Mouse (Mus musculus): ENCODE data around the gene Cdc42se1. TPM values are rescaled to one million over a fixed set of nuclear protein-coding genes. Genes with fewer than 3 reads are reported as not detected.
A peak's percentile ranks its signal among the peaks of the same experiment; 100 is the strongest.

The Cdc42se1 gene
- total RNA-seq, 2 experiments from 2014 or later, result 40.4 to 41.3 TPM

- intact Hi-C loops (cut with DNase I), result no loop called here
- peak; percentile 48 to 59 for DNase-seq
Measured at GRCm38 (mm10) chr3:95246465-95247231, 18.1 kb downstream of the Cdc42se1 start.

- intact Hi-C loops (cut with DNase I), result no loop called here
Measured at GRCm38 (mm10) chr3:95247660-95248336, 19.3 kb downstream of the Cdc42se1 start.

GRCm38 (mm10) chr3:95250361-95250760, 21.8 kb downstream of the Cdc42se1 start:
- intact Hi-C loops (cut with DNase I), result no loop called here

More at GRCm38 (mm10) chr3:95247660-95248336, 19.3 kb downstream of the Cdc42se1 start:
- DNase-seq, result no peak

GRCm38 (mm10) chr3:95250783-95251424, 22.4 kb downstream of the Cdc42se1 start, which contains the start of gene Bnipl:
Gene Bnipl, minus strand, starts transcription at chr3:95251193.
- intact Hi-C loops (cut with DNase I), result no loop called here
- DNase-seq, result no peak

More at GRCm38 (mm10) chr3:95250361-95250760, 21.8 kb downstream of the Cdc42se1 start:
- no peak for DNase-seq

DNA sequence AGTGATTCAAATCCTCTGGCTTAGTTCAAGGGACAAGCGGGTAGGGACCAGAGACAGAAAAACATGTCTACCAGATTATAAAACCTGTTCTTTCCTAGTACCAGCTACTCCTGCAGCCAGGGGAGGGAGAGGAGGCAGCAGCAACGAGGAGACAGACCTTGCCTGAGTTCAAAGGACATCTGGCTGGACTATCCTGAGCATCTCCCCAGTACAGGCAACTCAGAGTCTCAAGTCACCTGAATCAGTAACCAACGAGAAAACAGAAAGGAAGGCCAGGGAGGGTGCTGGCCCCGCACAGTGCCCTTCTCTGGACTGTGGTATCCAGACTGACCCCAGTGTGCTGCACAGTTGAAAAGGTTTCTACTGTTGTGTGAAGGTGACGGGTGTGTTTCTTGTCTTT, 28.4 kb downstream of the Cdc42se1 start:
- intact Hi-C loops (cut with DNase I), result no loop called here
- DNase-seq, result no peak

GRCm38 (mm10) chr3:95261975-95262374, 33.4 kb downstream of the Cdc42se1 start:
- intact Hi-C loops (cut with DNase I), result loop anchor here (2.0 kb wide), 1 partner anchor 45 kb away; the partner anchor contains the start of gene Gabpb2
- no peak for DNase-seq

DNA sequence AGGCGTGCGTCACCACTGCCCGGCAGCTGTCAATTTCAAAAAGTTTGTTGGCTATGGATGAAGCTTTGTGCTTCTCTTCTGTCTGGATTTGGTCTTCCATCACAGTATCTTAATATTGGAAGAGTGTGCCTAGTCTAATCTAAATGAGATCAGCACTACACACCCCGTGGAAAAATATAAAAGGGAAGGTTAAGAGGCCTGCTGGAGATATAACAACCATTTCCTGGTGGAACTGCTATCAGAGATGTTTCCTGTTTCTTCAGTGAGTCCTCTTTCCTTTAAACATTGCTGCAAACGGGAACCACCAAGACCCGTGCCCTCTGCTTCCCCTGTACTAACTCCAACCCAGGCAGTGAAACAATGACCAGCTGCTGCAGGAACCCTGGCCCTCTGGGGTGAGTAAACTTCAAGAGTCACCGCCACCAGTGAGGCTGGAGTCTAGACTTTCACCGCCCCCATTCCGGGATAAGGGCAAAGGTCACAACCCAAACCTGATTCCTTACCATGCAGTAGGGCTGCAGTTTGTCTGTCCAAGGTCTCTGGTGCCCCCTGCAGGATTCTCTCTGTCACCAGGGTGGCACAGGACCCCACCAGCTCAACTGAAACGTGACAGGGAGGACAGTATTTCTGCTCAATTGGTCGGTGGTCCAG, 34.7 kb downstream of the Cdc42se1 start:
- intact Hi-C loops (cut with DNase I), result loop anchor here (1.0 to 2.0 kb wide), 2 partner anchors 46 to 121 kb away; partner anchors contain the start of genes Gabpb2 and Tnfaip8l2

DNA sequence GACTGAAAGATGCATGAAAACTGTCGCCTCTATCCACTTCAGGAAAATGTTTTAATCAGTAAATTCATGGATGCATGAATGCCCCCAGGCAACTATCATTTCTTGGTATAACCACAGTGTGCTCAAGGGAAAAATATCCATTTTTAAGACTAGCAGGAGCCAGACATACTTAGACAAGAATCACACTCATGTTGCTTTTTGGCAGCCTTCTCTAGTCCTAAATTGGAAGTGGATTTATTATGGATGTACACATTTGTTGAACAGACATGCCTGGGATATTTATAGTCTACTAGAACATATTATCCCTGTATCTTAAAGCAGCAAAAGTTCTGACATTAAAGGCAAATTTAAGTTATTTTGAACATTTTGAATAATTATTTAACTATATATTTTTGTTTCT, 36.2 kb downstream of the Cdc42se1 start:
- DNase-seq, result no peak
- intact Hi-C loops (cut with DNase I), result no loop called here

More for the DNA sequence above, 34.7 kb downstream of the Cdc42se1 start:
- peak; percentile 80 to 82 for DNase-seq

DNA sequence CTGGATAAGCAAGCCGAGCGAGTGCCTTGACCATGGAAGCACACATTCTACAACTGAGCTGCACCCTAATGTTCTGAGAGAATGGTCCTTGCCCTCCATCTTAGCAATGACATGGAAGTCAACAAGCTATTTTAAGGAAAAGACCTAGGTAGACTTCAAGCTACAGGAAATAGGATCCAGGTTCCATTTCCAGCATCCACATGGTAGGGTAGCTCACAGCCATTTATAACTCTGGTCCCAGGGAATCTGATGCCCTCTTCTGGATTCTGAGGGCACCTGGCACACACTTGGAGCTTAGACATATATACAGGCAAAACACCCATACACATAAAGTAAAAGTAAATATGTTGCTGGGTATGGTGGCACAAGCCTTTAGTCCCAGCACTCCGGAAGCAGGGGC, 37.5 kb downstream of the Cdc42se1 start:
- intact Hi-C loops (cut with DNase I), result no loop called here

DNA sequence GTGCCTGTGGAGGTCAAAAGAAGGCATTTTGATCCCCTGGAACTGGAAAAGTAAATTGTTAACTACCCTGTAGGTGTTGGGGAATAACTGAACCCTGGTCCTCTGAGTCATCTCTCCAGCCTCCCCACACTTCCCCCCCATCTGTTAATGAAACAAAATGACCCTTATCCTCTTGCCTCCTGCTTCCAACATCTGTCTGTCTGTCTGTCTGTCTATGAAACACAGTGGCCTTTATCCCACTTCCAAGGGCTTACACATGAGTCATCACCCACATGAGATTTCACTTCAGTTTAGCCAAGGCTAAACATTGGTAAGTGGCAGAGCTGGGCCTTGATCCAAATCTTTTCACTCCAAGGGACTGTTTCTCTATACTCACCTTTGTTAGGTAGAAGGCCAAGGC, 39.3 kb downstream of the Cdc42se1 start:
- intact Hi-C loops (cut with DNase I), result no loop called here
- DNase-seq, result no peak

More for the DNA sequence above, 37.5 kb downstream of the Cdc42se1 start:
- no peak for DNase-seq

DNA sequence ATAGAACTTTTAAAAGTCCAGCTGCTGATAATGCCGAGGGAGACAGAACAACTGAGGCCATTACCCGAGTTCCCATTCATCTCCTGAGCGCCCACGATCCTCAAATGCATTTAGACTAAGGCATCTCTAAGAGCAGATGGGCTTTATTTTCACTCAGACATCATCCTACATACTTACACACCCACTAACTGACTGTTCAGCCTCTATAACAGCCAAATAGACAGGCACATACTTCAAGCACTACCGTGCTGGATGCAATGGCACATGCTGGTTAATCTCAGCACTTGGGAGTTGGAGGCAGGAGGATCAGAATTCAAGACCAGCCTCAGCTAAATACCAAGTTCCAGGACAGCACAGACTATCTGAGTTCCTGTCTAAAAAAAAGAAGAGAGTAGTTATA, 41.3 kb downstream of the Cdc42se1 start:
- DNase-seq, result no peak
- intact Hi-C loops (cut with DNase I), result no loop called here

DNA sequence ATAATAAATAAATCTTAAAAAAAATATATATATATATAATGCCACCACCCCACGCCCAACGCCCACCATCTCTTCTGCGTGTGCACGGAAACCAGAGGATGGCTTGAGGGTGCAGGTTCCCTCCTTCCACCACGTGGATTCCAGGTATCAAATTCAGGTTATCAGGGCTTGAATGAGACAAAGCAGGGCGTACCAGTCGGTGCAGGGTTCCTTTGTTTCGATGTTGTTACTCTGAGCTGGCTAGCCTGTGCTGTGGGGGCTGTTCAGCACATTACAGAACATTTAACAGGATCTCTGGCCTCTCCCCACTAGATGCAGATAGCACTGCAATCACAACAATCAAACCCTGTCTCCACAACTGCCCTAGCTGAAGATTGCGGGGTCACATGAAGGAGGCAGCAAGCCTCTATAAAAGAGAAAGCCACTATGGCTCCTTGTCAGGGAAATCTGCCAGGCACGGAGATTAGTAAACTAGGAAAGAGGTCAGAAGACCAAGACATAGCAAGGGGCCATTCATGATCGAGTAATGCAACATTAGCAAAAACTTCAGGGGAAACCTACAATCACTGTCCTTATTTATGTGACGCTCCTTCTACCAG, 42.3 kb downstream of the Cdc42se1 start:
- intact Hi-C loops (cut with DNase I), result no loop called here
- DNase-seq, result no peak

DNA sequence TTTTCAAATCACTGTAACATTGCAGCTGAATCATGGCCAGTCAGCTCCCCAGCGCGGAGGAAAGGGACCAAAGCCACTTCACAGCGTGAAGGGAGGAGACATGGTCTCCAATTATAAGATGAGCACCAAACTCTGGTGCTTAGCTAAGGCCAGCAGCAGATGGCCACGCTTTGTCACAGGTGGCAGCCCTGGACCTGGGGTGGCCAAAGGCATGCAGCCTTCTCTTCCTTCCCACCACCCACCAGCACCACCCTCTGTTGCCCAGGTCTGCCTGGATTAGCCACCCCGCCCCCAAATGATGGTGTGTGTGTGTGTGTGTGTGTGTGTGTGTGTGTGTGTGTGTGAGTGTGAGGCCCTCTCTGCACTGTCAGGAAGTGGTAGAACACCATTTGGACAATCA, 44.9 kb downstream of the Cdc42se1 start:
- intact Hi-C loops (cut with DNase I), result no loop called here
- no peak for DNase-seq

- intact Hi-C loops (cut with DNase I), result no loop called here
- DNase-seq, result no peak
Measured at GRCm38 (mm10) chr3:95274453-95274852, 45.9 kb downstream of the Cdc42se1 start.

- intact Hi-C loops (cut with DNase I), result no loop called here
- DNase-seq, result no peak
Measured at GRCm38 (mm10) chr3:95275161-95275560, 46.6 kb downstream of the Cdc42se1 start.

- intact Hi-C loops (cut with DNase I), result no loop called here
- DNase-seq, result no peak
Measured at GRCm38 (mm10) chr3:95276428-95276934, 47.9 kb downstream of the Cdc42se1 start.

GRCm38 (mm10) chr3:95277149-95277551, 48.6 kb downstream of the Cdc42se1 start:
- intact Hi-C loops (cut with DNase I), result no loop called here
- DNase-seq, result peak; percentile 49 to 59

GRCm38 (mm10) chr3:95280747-95281146, 52.2 kb downstream of the Cdc42se1 start:
- peak; percentile 36 to 47 for DNase-seq
- intact Hi-C loops (cut with DNase I), result no loop called here

DNA sequence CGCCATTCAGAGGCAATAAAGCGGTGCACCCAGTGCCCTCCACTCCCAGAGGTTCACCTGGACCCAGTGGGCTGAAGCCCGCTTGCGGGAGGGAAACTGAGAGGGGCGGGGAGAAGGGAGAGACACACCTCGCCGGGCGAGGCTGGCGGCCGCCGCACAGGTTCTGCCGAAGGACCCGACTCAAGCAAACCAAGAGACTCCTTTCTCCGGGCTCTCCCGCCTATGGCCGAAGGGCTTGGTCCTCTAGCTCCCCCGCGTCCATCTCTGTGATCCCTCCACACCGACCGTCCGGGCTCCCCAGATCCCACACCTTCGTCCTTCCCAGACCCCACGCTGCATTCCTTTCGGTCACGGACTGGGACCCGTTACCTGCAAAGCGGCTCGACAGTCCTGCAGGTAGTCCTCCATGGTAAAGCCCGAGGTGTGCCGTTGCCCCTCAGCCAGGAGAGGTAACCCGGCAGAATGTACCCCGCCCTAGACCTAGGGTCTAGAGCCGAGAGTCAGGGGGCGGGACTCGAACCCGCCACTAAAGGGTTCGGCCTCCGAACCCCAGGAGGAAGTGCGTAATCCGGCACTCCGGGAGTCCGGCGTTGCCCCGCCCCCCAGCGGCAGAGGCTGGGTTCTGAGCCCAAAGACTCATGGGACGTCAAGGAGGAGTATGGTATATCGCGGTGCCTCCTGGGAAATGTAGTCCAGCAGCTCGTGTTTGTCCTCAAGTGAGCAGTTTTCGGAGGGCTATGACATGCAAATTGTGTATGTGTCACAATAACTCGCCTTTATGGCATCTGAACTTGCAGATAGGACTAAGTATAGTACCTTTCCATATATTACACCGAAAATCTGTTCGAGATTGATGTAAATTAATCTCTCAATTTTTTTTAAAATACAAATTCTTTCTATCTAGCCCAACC, 52.9 kb downstream of the Cdc42se1 start, which contains the start of the genes Mindy1 and Prune1:
Gene Mindy1 (plus strand): TSS at position 130 of the 911 bp plus-strand sequence.
Gene Prune1 (minus strand): TSS at position 861 of the 911 bp plus-strand sequence.
- peak; percentile 99 for DNase-seq
- intact Hi-C loops (cut with DNase I), result loop anchor here (2.0 kb wide), 1 partner anchor 33 kb away; the partner anchor contains the start of gene Cers2
